Mouse (Mus musculus) kidney, postnatal 36 days (tissue): ENCODE measurements around the gene Prpf39.
A peak's percentile ranks its signal among the peaks of the same experiment; 100 is the strongest.

Source experiments
- DNase-seq, 2 experiments: peaks; one replicate each; pipeline ENCODE4 v3.0.0; 2021 to 2022; ENCODE audit warnings: mixed read lengths in 2 of 2

Gene Prpf39

GRCm38 (mm10) chr12:65036190-65036870 is at the start of gene Prpf39:
Gene Prpf39, plus strand, starts transcription at chr12:65036333.
- peak; percentile 92 to 98 for DNase-seq

- DNase-seq: no peak
These were observed 28.4 kb upstream of the Prpf39 start for GRCm38 (mm10) chr12:65007725-65008124.

GRCm38 (mm10) chr12:65022842-65023241 is 13.3 kb upstream of the Prpf39 start:
- no peak for DNase-seq

GRCm38 (mm10) chr12:65035839-65036189 is 319 bp upstream of the Prpf39 start:
- DNase-seq: no peak

GRCm38 (mm10) chr12:65036892-65037545 is 886 bp downstream of the Prpf39 start:
- peak in 1 of 2 experiments; percentile 17 for DNase-seq

GRCm38 (mm10) chr12:65037546-65037937 is 1.4 kb downstream of the Prpf39 start:
- DNase-seq: no peak

GRCm38 (mm10) chr12:65048799-65049198 is 12.7 kb downstream of the Prpf39 start:
- DNase-seq: no peak

GRCm38 (mm10) chr12:65058203-65058602 is 22.1 kb downstream of the Prpf39 start:
- DNase-seq: no peak

- DNase-seq: no peak
These were observed 24.9 kb downstream of the Prpf39 start for GRCm38 (mm10) chr12:65061082-65061481.

- DNase-seq: no peak
These were observed 29.1 kb downstream of the Prpf39 start for GRCm38 (mm10) chr12:65065241-65065640.

GRCm38 (mm10) chr12:65066234-65066633 is 30.1 kb downstream of the Prpf39 start:
- no peak for DNase-seq

- DNase-seq: no peak
These were observed 32.3 kb downstream of the Prpf39 start for GRCm38 (mm10) chr12:65068409-65068808.

- no peak for DNase-seq
These were observed 36.9 kb downstream of the Prpf39 start for GRCm38 (mm10) chr12:65072911-65073610.

GRCm38 (mm10) chr12:65073611-65074178 is 37.6 kb downstream of the Prpf39 start, which contains the start of gene Fkbp3:
Gene Fkbp3, minus strand, starts transcription at chr12:65074007.
- DNase-seq: peak; percentile 97 to 99

- DNase-seq: no peak
These were observed 38.5 kb downstream of the Prpf39 start for GRCm38 (mm10) chr12:65074651-65075050.

GRCm38 (mm10) chr12:65075085-65075732 is 39.1 kb downstream of the Prpf39 start, which contains the start of gene Fancm:
Gene Fancm, plus strand, starts transcription at chr12:65075603.
- peak; percentile 94 for DNase-seq

- DNase-seq: no peak
These were observed 39.7 kb downstream of the Prpf39 start for GRCm38 (mm10) chr12:65075733-65076310.

GRCm38 (mm10) chr12:65076906-65077305 is 40.8 kb downstream of the Prpf39 start:
- no peak for DNase-seq

GRCm38 (mm10) chr12:65108746-65109145 is 72.6 kb downstream of the Prpf39 start:
- no peak for DNase-seq

- DNase-seq: no peak
These were observed 75.4 kb downstream of the Prpf39 start for GRCm38 (mm10) chr12:65111503-65111902.

GRCm38 (mm10) chr12:65112811-65113210 is 76.7 kb downstream of the Prpf39 start:
- no peak for DNase-seq
